Comparison of ENCODE assay signal across 9 mouse cellular contexts in genomic region chr17:32452482-32452881, GRCm38 (mm10). TPM values are rescaled to one million over a fixed set of nuclear protein-coding genes. Genes with fewer than 3 reads are reported as not detected.
DNase-seq lines count a peak whose midpoint lies in the region; ATAC-seq and TF ChIP-seq lines count a peak whose summit lies in the region.
"Had no signal": no experiment of that assay in that cellular context is flagged by ENCODE, and none has a peak within 500 bp of the region (broad histone marks: within the 10 kb centered on the region; RNA-seq: fewer than 3 reads in every experiment).

Gene Cyp4f39, plus strand, starts transcription at chr17:32452723.

- peak within 1 kb of the TSS; percentile 53 for H3K4me2 ChIP-seq in intestine, embryonic 14.5 days (ENCODE audit: low read length)
- peak within 1 kb of the TSS; percentile 44 for H3K4me2 ChIP-seq in stomach, embryonic 14.5 days (replicated peaks; ENCODE audit: low read depth, low read length)

- H3K36me3 ChIP-seq in E14TG2a.4 (ENCODE audit: insufficient read depth, low read length): no peaks in the 10 kb centered on the region
- no peaks in the 10 kb centered on the region for H3K36me3 ChIP-seq in forebrain, embryonic 10.5 days (replicated peaks)
- H3K36me3 ChIP-seq in intestine, embryonic 14.5 days (ENCODE audit: control insufficient read depth, insufficient read depth, low read length): no peaks in the 10 kb centered on the region
- no peaks in the 10 kb centered on the region for H3K36me3 ChIP-seq in stomach, embryonic 14.5 days (ENCODE audit: control insufficient read depth, insufficient read depth, low read length)

- H3K27me3 ChIP-seq in E14TG2a.4 (ENCODE audit: insufficient read depth, low read length): peaks cover 25% of the 10 kb centered on the region
- H3K27me3 ChIP-seq in forebrain, embryonic 10.5 days (ENCODE audit: poor library complexity, severe bottlenecking): peaks cover 24% of the 10 kb centered on the region
- H3K27me3 ChIP-seq in intestine, embryonic 14.5 days (replicated peaks; ENCODE audit: control insufficient read depth, insufficient read depth, low read length): peaks cover 15% of the 10 kb centered on the region; the same call in 1 of the 2 replicates
- no peaks in the 10 kb centered on the region for H3K27me3 ChIP-seq in stomach, embryonic 14.5 days (ENCODE audit: control insufficient read depth, insufficient read depth, low read length)
- no peaks in the 10 kb centered on the region; the same call in 1 of the 2 replicates for H3K27me3 ChIP-seq in cerebellum, adult 2 months (ENCODE audit: control insufficient read depth, insufficient read depth, low read length)

- peaks cover 44% of the 10 kb centered on the region for H3K4me1 ChIP-seq in E14TG2a.4 (replicated peaks; ENCODE audit: low read depth, low read length)
- peaks cover 12% of the 10 kb centered on the region for H3K4me1 ChIP-seq in forebrain, embryonic 10.5 days
- H3K4me1 ChIP-seq in intestine, embryonic 14.5 days (replicated peaks; ENCODE audit: control insufficient read depth, insufficient read depth, low read length): no peaks in the 10 kb centered on the region
- peaks cover 6% of the 10 kb centered on the region; the same call in 1 of the 2 replicates for H3K4me1 ChIP-seq in stomach, embryonic 14.5 days (ENCODE audit: control insufficient read depth, insufficient read depth, low read length)
- peaks cover 2% of the 10 kb centered on the region; the same call in 1 of the 2 replicates for H3K4me1 ChIP-seq in cerebellum, adult 2 months (ENCODE audit: control insufficient read depth, insufficient read depth, low read length)

- no peak for TF ChIP-seq CTCF in E14TG2a.4 (conservative IDR thresholded peaks at IDR 0.05; ENCODE audit: low read length)
- TF ChIP-seq CTCF in cerebellum, adult 2 months (IDR thresholded peaks at IDR 0.05; ENCODE audit: borderline replicate concordance, insufficient read depth, low read depth, low read length): no peak

- no peak for TF ChIP-seq POLR2A in cerebellum, adult 2 months (IDR thresholded peaks at IDR 0.05; ENCODE audit: borderline replicate concordance, insufficient read depth, low read length)

- no peak within 1 kb of the TSS for H3K27ac ChIP-seq in forebrain, embryonic 10.5 days
- no peak within 1 kb of the TSS for H3K27ac ChIP-seq in intestine, embryonic 14.5 days (ENCODE audit: low read depth)
- no peak within 1 kb of the TSS for H3K27ac ChIP-seq in stomach, embryonic 14.5 days (ENCODE audit: low read length)
- H3K27ac ChIP-seq in cerebellum, adult 2 months (ENCODE audit: insufficient read depth, low read length): no peak within 1 kb of the TSS

- no peak for ATAC-seq in intestine, embryonic 14.5 days (replicated peaks; ENCODE audit: low FRiP score, low TSS enrichment, low read depth)
- ATAC-seq in stomach, embryonic 14.5 days (ENCODE audit: insufficient number of reproducible peaks, insufficient read depth, low FRiP score, low read depth): no peak

- H3K9me3 ChIP-seq in E14TG2a.4 (ENCODE audit: low read length): no peaks in the 10 kb centered on the region
- no peaks in the 10 kb centered on the region; the same call in 1 of the 2 replicates for H3K9me3 ChIP-seq in forebrain, embryonic 10.5 days
- H3K9me3 ChIP-seq in intestine, embryonic 14.5 days (ENCODE audit: control insufficient read depth, low read length): no peaks in the 10 kb centered on the region
- H3K9me3 ChIP-seq in stomach, embryonic 14.5 days (ENCODE audit: control insufficient read depth, low read depth, low read length): no peaks in the 10 kb centered on the region

- DNase-seq in R1 (ENCODE audit: low read depth, low spot score): peak; percentile 72
- peak; percentile 29 for DNase-seq in forebrain, embryonic 10.5 days (ENCODE audit: extremely low spot score, low spot score)
- DNase-seq in intestine, embryonic 14.5 days (ENCODE audit: low spot score): peak; percentile 58
- peak; percentile 24 for DNase-seq in lung, postnatal 14 days
- DNase-seq in layer of hippocampus, postnatal 14 days (ENCODE audit: low spot score in 2 of 2): no peak
- no peak for DNase-seq in cerebellum, adult 2 months

- peak within 1 kb of the TSS; percentile 64 for H3K4me3 ChIP-seq in E14TG2a.4 (replicated peaks; ENCODE audit: low read length)
- H3K4me3 ChIP-seq in forebrain, embryonic 10.5 days: peak within 1 kb of the TSS; percentile 50
- H3K4me3 ChIP-seq in intestine, embryonic 14.5 days (ENCODE audit: low read depth, low read length): 0 out of 2 replicates have a peak within 1 kb of the TSS, but pooled peaks have one; percentile 14
- peak within 1 kb of the TSS; percentile 17; the same call in 1 of the 2 replicates for H3K4me3 ChIP-seq in stomach, embryonic 14.5 days (ENCODE audit: low read depth, low read length)
- H3K4me3 ChIP-seq in cerebellum, adult 2 months (replicated peaks; ENCODE audit: insufficient read depth, low read depth, low read length): no peak within 1 kb of the TSS

- WGBS in forebrain, embryonic 10.5 days: 1% methylated on average over 19 of the region's 19 CpGs
- WGBS in intestine, embryonic 14.5 days: 2% methylated on average over 19 of the region's 19 CpGs
- 2% methylated on average over 19 of the region's 19 CpGs for WGBS in stomach, embryonic 14.5 days
- 4% methylated on average over 19 of the region's 19 CpGs for WGBS in cerebellum, adult 2 months

- H3K9ac ChIP-seq in intestine, embryonic 14.5 days (ENCODE audit: low read length): no peak within 1 kb of the TSS
- no peak within 1 kb of the TSS for H3K9ac ChIP-seq in stomach, embryonic 14.5 days (replicated peaks; ENCODE audit: low read depth, low read length)

RNA-seq across cellular contexts. Expression of gene Cyp4f39, which starts in this region (rescaled TPM):
- 0.46 TPM in 1 of 2 replicates, not detected in the other for polyA plus RNA-seq in forebrain, embryonic 10.5 days (2016; fragmentation: Nextera tagmentation; extraction: Ambion mirVana)
- 0.62 and 0.63 TPM in 2 replicates for polyA plus RNA-seq in intestine, embryonic 14.5 days (2014; fragmentation: Nextera tagmentation; extraction: Ambion mirVana)
- 0.34 and 0.45 TPM in 2 replicates for polyA plus RNA-seq in stomach, embryonic 14.5 days (2014; fragmentation: Nextera tagmentation; extraction: Ambion mirVana)
- not detected for total RNA-seq in layer of hippocampus, postnatal 14 days (2021)
- 0.18 TPM in 1 of 2 replicates, not detected in the other for polyA plus RNA-seq in cerebellum, adult 2 months (2012; rRNA removed)
- total RNA-seq: heart, adult 18-20 months had no signal

Comparison
In these comparisons a context has a peak if more than half of its experiments do, and no peak if none do; other contexts are left out.
1. Peak in DNase-seq and H3K4me3 ChIP-seq in forebrain, embryonic 10.5 days; RNA of the gene not detected or under 1 TPM.
2. Peak in DNase-seq, H3K4me3 ChIP-seq and H3K4me2 ChIP-seq in intestine, embryonic 14.5 days; RNA of the gene not detected or under 1 TPM.
3. DNase-seq: peak in R1 (single experiment) and lung, postnatal 14 days (single experiment); none in layer of hippocampus, postnatal 14 days (0 of 2) and cerebellum, adult 2 months (0 of 2).